8 mouse cellular contexts compared by ENCODE assay signal in genomic region chr9:106198962-106199458, GRCm38 (mm10). TPM values are rescaled to one million over a fixed set of nuclear protein-coding genes. Genes with fewer than 3 reads are reported as not detected.
DNase-seq lines count a peak whose midpoint lies in the region; ATAC-seq and TF ChIP-seq lines count a peak whose summit lies in the region.

No protein-coding gene starts in this region.

- H3K4me2 ChIP-seq in hindbrain, embryonic 16.5 days (ENCODE audit: low read length), result peak overlapping the region; percentile 77
- peak overlapping the region; percentile 90 for H3K4me2 ChIP-seq in liver, embryonic 12.5 days
- H3K4me2 ChIP-seq in myocyte (ENCODE audit: low read depth), result peak overlapping the region; percentile 63

- TF ChIP-seq POLR2A in myocyte (IDR thresholded peaks at IDR 0.05; ENCODE audit: insufficient read length, low read depth), result peak; percentile 72

- intact Hi-C loops in gastrocnemius, adult 2 months (cut with DNase I), result no loop called here

- H3K27ac ChIP-seq in gastrocnemius, adult 2 months, result peak overlapping the region; percentile 84
- H3K27ac ChIP-seq in hindbrain, embryonic 16.5 days (ENCODE audit: low read depth, low read length), result no peak overlapping the region; the same call in 1 of the 2 replicates
- H3K27ac ChIP-seq in liver, embryonic 12.5 days, result peak overlapping the region; percentile 61

- ATAC-seq in hindbrain, embryonic 16.5 days, result peak; percentile 24
- ATAC-seq in liver, embryonic 12.5 days, result peak; percentile 68

- H3K36me3 ChIP-seq in hindbrain, embryonic 16.5 days (ENCODE audit: control insufficient read depth, insufficient read depth, low read length), result no peaks in the 10 kb centered on the region
- H3K36me3 ChIP-seq in liver, embryonic 12.5 days, result peaks cover 31% of the 10 kb centered on the region
- H3K36me3 ChIP-seq in myocyte (ENCODE audit: control insufficient read depth, insufficient read depth), result no peaks in the 10 kb centered on the region

- under 1% methylated on average over 40 of the region's 51 CpGs for WGBS in hindbrain, embryonic 16.5 days
- under 1% methylated on average over 49 of the region's 51 CpGs for WGBS in liver, embryonic 12.5 days (ENCODE audit: insufficient replicate concordance)

- no peak for TF ChIP-seq CTCF in gastrocnemius, adult 2 months (IDR thresholded peaks at IDR 0.05)

- peaks cover 22% of the 10 kb centered on the region for H3K4me1 ChIP-seq in hindbrain, embryonic 16.5 days (ENCODE audit: control insufficient read depth, insufficient read depth, low read depth, low read length)
- peaks cover 46% of the 10 kb centered on the region for H3K4me1 ChIP-seq in liver, embryonic 12.5 days

- H3K4me3 ChIP-seq in gastrocnemius, adult 2 months, result peak overlapping the region; percentile 87
- H3K4me3 ChIP-seq in hindbrain, embryonic 16.5 days (ENCODE audit: low read length), result peak overlapping the region; percentile 59
- peak overlapping the region; percentile 74 for H3K4me3 ChIP-seq in liver, embryonic 12.5 days
- peak overlapping the region; percentile 21 for H3K4me3 ChIP-seq in myocyte

- peak overlapping the region; percentile 13 for H3ac ChIP-seq in myocyte (ENCODE audit: control insufficient read depth, insufficient read length)

- peak; percentile 51 to 64 for DNase-seq in layer of hippocampus, postnatal 10 days (ENCODE audit: low spot score in 2 of 2)
- no peak for DNase-seq in layer of hippocampus, adult 18-20 months (ENCODE audit: low spot score in 2 of 2)
- peak; percentile 64 for DNase-seq in cerebellum, adult 9-11 months
- peak; percentile 87 for DNase-seq in gastrocnemius, adult 2 months
- peak; percentile 73 for DNase-seq in testis, postnatal 14 days (ENCODE audit: low spot score)

- no peaks in the 10 kb centered on the region for H3K9me3 ChIP-seq in hindbrain, embryonic 16.5 days (ENCODE audit: control insufficient read depth, low read length)
- no peaks in the 10 kb centered on the region for H3K9me3 ChIP-seq in liver, embryonic 12.5 days (replicated peaks)

- peak overlapping the region; percentile 77 for H3K9ac ChIP-seq in hindbrain, embryonic 16.5 days (ENCODE audit: low read depth, low read length)
- peak overlapping the region; percentile 83 for H3K9ac ChIP-seq in liver, embryonic 12.5 days

- H3K27me3 ChIP-seq in hindbrain, embryonic 16.5 days (replicated peaks; ENCODE audit: control insufficient read depth, insufficient read depth, low read length), result no peaks in the 10 kb centered on the region
- no peaks in the 10 kb centered on the region for H3K27me3 ChIP-seq in liver, embryonic 12.5 days (replicated peaks)
- no peaks in the 10 kb centered on the region for H3K27me3 ChIP-seq in myocyte (ENCODE audit: control insufficient read depth, insufficient read depth, insufficient read length)

- no peaks in the 10 kb centered on the region for H3K79me2 ChIP-seq in myocyte (ENCODE audit: control insufficient read depth, insufficient read depth)

TF ChIP-seq in myocyte, 11 proteins besides CTCF, POLR2A, EP300 and RAD21:
- TF ChIP-seq POLR2AphosphoS2 (IDR thresholded peaks at IDR 0.05; ENCODE audit: insufficient read length, low read depth), result peak; percentile 18
- no peak for TF ChIP-seq USF1 (IDR thresholded peaks at IDR 0.05; ENCODE audit: low read depth)

RNA-seq across cellular contexts. Expression of gene Ppm1m, which starts 0.5 kb away (rescaled TPM):
- total RNA-seq in layer of hippocampus, postnatal 10 days (2021), result 10 to 100 TPM; 12.8 to 18.8 TPM
- 10 to 100 TPM; 18.9 to 19.2 TPM for total RNA-seq in layer of hippocampus, adult 18-20 months (2021)
- 1 to 10 TPM; 2.1 to 5.2 TPM for total RNA-seq in gastrocnemius, adult 2 months (2021)
- polyA plus RNA-seq in hindbrain, embryonic 16.5 days (2015; fragmentation: Nextera tagmentation; extraction: Ambion mirVana), result 20.9 TPM in 2 replicates
- 17.0 and 17.8 TPM in 2 replicates for polyA plus RNA-seq in liver, embryonic 12.5 days (2016; fragmentation: Nextera tagmentation; extraction: Ambion mirVana)
- 20.2 TPM for polyA plus RNA-seq in myocyte (2012; fragmentation: generic; extraction: Trizol)

RNA-seq across cellular contexts. Expression of gene Twf2, which starts 3.9 kb away (rescaled TPM):
- 10 to 100 TPM; 40.8 to 41.3 TPM for total RNA-seq in layer of hippocampus, postnatal 10 days (2021)
- 10 to 100 TPM; 58.4 to 60.6 TPM for total RNA-seq in layer of hippocampus, adult 18-20 months (2021)
- total RNA-seq in gastrocnemius, adult 2 months (2021), result 100 to 1,000 TPM; 127 to 210 TPM
- polyA plus RNA-seq in hindbrain, embryonic 16.5 days (2015; fragmentation: Nextera tagmentation; extraction: Ambion mirVana), result 49.9 and 50.3 TPM in 2 replicates
- polyA plus RNA-seq in liver, embryonic 12.5 days (2016; fragmentation: Nextera tagmentation; extraction: Ambion mirVana), result 34.7 and 35.9 TPM in 2 replicates
- polyA plus RNA-seq in myocyte (2012; fragmentation: generic; extraction: Trizol), result 103 TPM

RNA-seq across cellular contexts. Expression of gene Tlr9, which starts 23.4 kb away (rescaled TPM):
- 1 to 10 TPM; 1.2 to 1.4 TPM for total RNA-seq in layer of hippocampus, postnatal 10 days (2021)
- total RNA-seq in layer of hippocampus, adult 18-20 months (2021), result 1 to 10 TPM; 1.0 to 1.5 TPM
- under 1 TPM; 0.17 to 0.23 TPM for total RNA-seq in gastrocnemius, adult 2 months (2021)
- polyA plus RNA-seq in hindbrain, embryonic 16.5 days (2015; fragmentation: Nextera tagmentation; extraction: Ambion mirVana), result 0.04 and 0.09 TPM in 2 replicates
- polyA plus RNA-seq in liver, embryonic 12.5 days (2016; fragmentation: Nextera tagmentation; extraction: Ambion mirVana), result 0.06 TPM in 1 of 2 replicates, not detected in the other
- polyA plus RNA-seq in myocyte (2012; fragmentation: generic; extraction: Trizol), result not detected

RNA-seq across cellular contexts. Expression of gene Wdr82, which starts 28.3 kb away (rescaled TPM):
- total RNA-seq in layer of hippocampus, postnatal 10 days (2021), result 100 to 1,000 TPM; 156 to 164 TPM
- total RNA-seq in layer of hippocampus, adult 18-20 months (2021), result 100 to 1,000 TPM; 130 to 137 TPM
- 10 to 100 TPM; 19.4 to 25.9 TPM for total RNA-seq in gastrocnemius, adult 2 months (2021)
- polyA plus RNA-seq in hindbrain, embryonic 16.5 days (2015; fragmentation: Nextera tagmentation; extraction: Ambion mirVana), result 26.7 and 30.6 TPM in 2 replicates
- 11.5 and 11.8 TPM in 2 replicates for polyA plus RNA-seq in liver, embryonic 12.5 days (2016; fragmentation: Nextera tagmentation; extraction: Ambion mirVana)
- polyA plus RNA-seq in myocyte (2012; fragmentation: generic; extraction: Trizol), result 29.5 TPM

RNA-seq across cellular contexts. Expression of gene Glyctk, which starts 41.1 kb away (rescaled TPM):
- 1 to 10 TPM; 4.5 to 6.0 TPM for total RNA-seq in layer of hippocampus, postnatal 10 days (2021)
- 1 to 10 TPM; 4.2 to 4.8 TPM for total RNA-seq in layer of hippocampus, adult 18-20 months (2021)
- 1 to 10 TPM in 1 of 2 experiments, under 1 TPM in 1; 0.61 to 2.8 TPM for total RNA-seq in gastrocnemius, adult 2 months (2021)
- polyA plus RNA-seq in hindbrain, embryonic 16.5 days (2015; fragmentation: Nextera tagmentation; extraction: Ambion mirVana), result 2.1 TPM in 2 replicates
- 14.1 and 15.7 TPM in 2 replicates for polyA plus RNA-seq in liver, embryonic 12.5 days (2016; fragmentation: Nextera tagmentation; extraction: Ambion mirVana)
- polyA plus RNA-seq in myocyte (2012; fragmentation: generic; extraction: Trizol), result 1.1 TPM

Comparison
In these comparisons a context has a peak if more than half of its experiments do, and no peak if none do; other contexts are left out.
1. DNase-seq: peak in layer of hippocampus, postnatal 10 days (2 of 2), cerebellum, adult 9-11 months (single experiment), gastrocnemius, adult 2 months (single experiment) and testis, postnatal 14 days (single experiment); none in layer of hippocampus, adult 18-20 months (0 of 2).
2. H3K4me3 ChIP-seq: peak in every context shown above with its lines; median percentile 87 in gastrocnemius, adult 2 months; 74 in liver, embryonic 12.5 days; 59 in hindbrain, embryonic 16.5 days; 21 in myocyte.
3. Peak in every context shown above with its lines, with median percentiles within 50 percentile points of each other: H3K4me2 ChIP-seq.